Mouse (Mus musculus) lung, postnatal 0 days (tissue): ENCODE data around the gene 2310057N15Rik.

ENCODE experiments used
- CTCF ChIP-seq: IDR thresholded peaks from 2 replicates; pipeline ENCODE4 v1.5.1; 2016; ENCODE audit warnings: antibody characterized with exemption, mild to moderate bottlenecking
- EP300 ChIP-seq: IDR thresholded peaks from 2 replicates; pipeline ENCODE4 v1.6.1; 2016; ENCODE audit warnings: antibody characterized with exemption, mild to moderate bottlenecking, control low read depth

DNA sequence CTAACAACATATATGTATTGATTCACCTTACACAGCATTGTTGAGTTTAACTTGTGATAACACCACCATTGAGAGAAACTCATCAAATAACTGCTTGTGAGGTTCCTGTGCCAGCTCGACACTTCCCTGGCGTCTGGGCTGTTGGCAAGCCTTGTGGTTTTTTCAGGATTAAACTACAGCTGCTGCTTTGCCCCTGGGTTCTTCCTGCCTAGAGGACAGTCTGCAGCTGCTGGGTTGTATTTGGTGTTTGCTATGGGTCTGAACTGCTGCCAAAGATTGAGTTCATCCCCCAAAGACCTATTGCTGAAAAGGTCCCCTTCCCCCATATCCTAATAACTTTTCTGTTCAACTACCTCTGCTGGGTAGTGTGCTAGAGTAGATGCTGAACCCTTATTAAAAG, 38.6 kb downstream of the 2310057N15Rik start:
- TF ChIP-seq CTCF (no peak), EP300 (no peak)
